Mouse (Mus musculus): ENCODE results near the gene Hmga2. TPM values are rescaled to one million over a fixed set of nuclear protein-coding genes. Genes with fewer than 3 reads are reported as not detected.
A peak's percentile ranks its signal among the peaks of the same experiment; 100 is the strongest.

Gene Hmga2
- polyA plus RNA-seq, 2 experiments, result 3.4 to 5.4 TPM

GRCm38 (mm10) chr10:120395550-120395949 is 80.7 kb downstream of the Hmga2 start:
- no peaks in the 10 kb centered on the region for H3K9me3 ChIP-seq (ENCODE audit: control insufficient read depth, low read length)
- ATAC-seq (ENCODE audit: insufficient read depth), result no peak
- TF ChIP-seq EP300 (IDR thresholded peaks at IDR 0.05; ENCODE audit: low read depth), result no peak
- TF ChIP-seq CTCF (IDR thresholded peaks at IDR 0.05; ENCODE audit: low read depth), result no peak
- no peak overlapping the region for H3K4me2 ChIP-seq (ENCODE audit: low read depth)
- no peaks in the 10 kb centered on the region for H3K27me3 ChIP-seq (ENCODE audit: control insufficient read depth, insufficient read depth, low read length)
- H3K36me3 ChIP-seq (replicated peaks; ENCODE audit: control insufficient read depth, insufficient read depth, low read depth), result no peaks in the 10 kb centered on the region
- no peak overlapping the region for H3K4me3 ChIP-seq (ENCODE audit: insufficient read depth in 1 of 2, low read depth in 2 of 2, low read length in 2 of 2)
- 56% methylated on average over 6 of the region's 6 CpGs for WGBS (ENCODE audit: insufficient replicate concordance)
- no peak overlapping the region for H3K27ac ChIP-seq
- no peak for DNase-seq (ENCODE audit: low read depth in 3 of 3, low spot score in 3 of 3)
- no peak overlapping the region for H3K9ac ChIP-seq (replicated peaks)
- H3K4me1 ChIP-seq (replicated peaks; ENCODE audit: control insufficient read depth in 2 of 2, insufficient read depth in 2 of 2, low read length in 1 of 2), result peaks cover 0 to 7% of the 10 kb centered on the region in 2 experiments; a peak in 2 of 4 replicates

GRCm38 (mm10) chr10:120394740-120395139 is 81.5 kb downstream of the Hmga2 start:
- no peak overlapping the region for H3K4me3 ChIP-seq (ENCODE audit: insufficient read depth in 1 of 2, low read depth in 2 of 2, low read length in 2 of 2)
- no peaks in the 10 kb centered on the region for H3K27me3 ChIP-seq (ENCODE audit: control insufficient read depth, insufficient read depth, low read length)
- peaks cover 0 to 10% of the 10 kb centered on the region in 2 experiments; a peak in 2 of 4 replicates for H3K4me1 ChIP-seq (replicated peaks; ENCODE audit: control insufficient read depth in 2 of 2, insufficient read depth in 2 of 2, low read length in 1 of 2)
- H3K27ac ChIP-seq, result no peak overlapping the region
- no peaks in the 10 kb centered on the region for H3K36me3 ChIP-seq (replicated peaks; ENCODE audit: control insufficient read depth, insufficient read depth, low read depth)
- no peak overlapping the region for H3K4me2 ChIP-seq (ENCODE audit: low read depth)
- no peak overlapping the region for H3K9ac ChIP-seq (replicated peaks)
- WGBS (ENCODE audit: insufficient replicate concordance), result 69% methylated on average over 9 of the region's 9 CpGs
- ATAC-seq (ENCODE audit: insufficient read depth) (no peak), DNase-seq (ENCODE audit: low read depth in 3 of 3, low spot score in 3 of 3) (no peak)
- no peaks in the 10 kb centered on the region for H3K9me3 ChIP-seq (ENCODE audit: control insufficient read depth, low read length)
- no peak for TF ChIP-seq EP300 (IDR thresholded peaks at IDR 0.05; ENCODE audit: low read depth)
- no peak for TF ChIP-seq CTCF (IDR thresholded peaks at IDR 0.05; ENCODE audit: low read depth)

- TF ChIP-seq EP300 (IDR thresholded peaks at IDR 0.05; ENCODE audit: low read depth) (no peak), CTCF (IDR thresholded peaks at IDR 0.05; ENCODE audit: low read depth) (no peak)
- no peak for ATAC-seq (ENCODE audit: insufficient read depth)
- DNase-seq (ENCODE audit: low read depth in 3 of 3, low spot score in 3 of 3), result no peak
- Histone ChIP-seq H3K4me3 (ENCODE audit: insufficient read depth in 1 of 2, low read depth in 2 of 2, low read length in 2 of 2) (no peak overlapping the region), H3K4me1 (replicated peaks; ENCODE audit: control insufficient read depth in 2 of 2, insufficient read depth in 2 of 2, low read length in 1 of 2) (peaks cover 0 to 11% of the 10 kb centered on the region in 2 experiments; a peak in 2 of 4 replicates), H3K9ac (replicated peaks) (no peak overlapping the region), H3K4me2 (ENCODE audit: low read depth) (no peak overlapping the region), H3K27me3 (ENCODE audit: control insufficient read depth, insufficient read depth, low read length) (no peaks in the 10 kb centered on the region), H3K36me3 (replicated peaks; ENCODE audit: control insufficient read depth, insufficient read depth, low read depth) (no peaks in the 10 kb centered on the region), H3K9me3 (ENCODE audit: control insufficient read depth, low read length) (no peaks in the 10 kb centered on the region), H3K27ac (no peak overlapping the region)
- WGBS (ENCODE audit: insufficient replicate concordance), result 55% methylated on average over 14 of the region's 14 CpGs
These were observed 84.1 kb downstream of the Hmga2 start for GRCm38 (mm10) chr10:120391971-120392716.

- Histone ChIP-seq H3K27ac (no peak overlapping the region; the same call in 1 of the 2 replicates), H3K4me1 (replicated peaks; ENCODE audit: control insufficient read depth in 2 of 2, insufficient read depth in 2 of 2, low read length in 1 of 2) (peaks cover 0 to 11% of the 10 kb centered on the region in 2 experiments; a peak in 2 of 4 replicates), H3K9me3 (ENCODE audit: control insufficient read depth, low read length) (no peaks in the 10 kb centered on the region), H3K4me3 (ENCODE audit: insufficient read depth in 1 of 2, low read depth in 2 of 2, low read length in 2 of 2) (no peak overlapping the region), H3K27me3 (ENCODE audit: control insufficient read depth, insufficient read depth, low read length) (no peaks in the 10 kb centered on the region), H3K9ac (replicated peaks) (no peak overlapping the region), H3K4me2 (ENCODE audit: low read depth) (peak overlapping the region; percentile 33), H3K36me3 (replicated peaks; ENCODE audit: control insufficient read depth, insufficient read depth, low read depth) (no peaks in the 10 kb centered on the region)
- ATAC-seq (ENCODE audit: insufficient read depth) (no peak), DNase-seq (ENCODE audit: low read depth in 3 of 3, low spot score in 3 of 3) (no peak)
- TF ChIP-seq EP300 (IDR thresholded peaks at IDR 0.05; ENCODE audit: low read depth) (no peak), CTCF (IDR thresholded peaks at IDR 0.05; ENCODE audit: low read depth) (no peak)
- 55% methylated on average over 28 of the region's 28 CpGs for WGBS (ENCODE audit: insufficient replicate concordance)
These were observed 85.1 kb downstream of the Hmga2 start for GRCm38 (mm10) chr10:120390912-120391835.

- Histone ChIP-seq H3K36me3 (replicated peaks; ENCODE audit: control insufficient read depth, insufficient read depth, low read depth) (no peaks in the 10 kb centered on the region), H3K4me2 (ENCODE audit: low read depth) (no peak overlapping the region), H3K4me3 (ENCODE audit: insufficient read depth in 1 of 2, low read depth in 2 of 2, low read length in 2 of 2) (no peak overlapping the region), H3K4me1 (replicated peaks; ENCODE audit: control insufficient read depth in 2 of 2, insufficient read depth in 2 of 2, low read length in 1 of 2) (peaks cover 0 to 16% of the 10 kb centered on the region in 2 experiments; a peak in 2 of 4 replicates), H3K27me3 (ENCODE audit: control insufficient read depth, insufficient read depth, low read length) (no peaks in the 10 kb centered on the region), H3K27ac (no peak overlapping the region), H3K9me3 (ENCODE audit: control insufficient read depth, low read length) (no peaks in the 10 kb centered on the region), H3K9ac (replicated peaks) (no peak overlapping the region)
- ATAC-seq (ENCODE audit: insufficient read depth) (no peak), DNase-seq (ENCODE audit: low read depth in 3 of 3, low spot score in 3 of 3) (no peak)
- 41% methylated on average over 6 of the region's 6 CpGs for WGBS (ENCODE audit: insufficient replicate concordance)
- TF ChIP-seq CTCF (IDR thresholded peaks at IDR 0.05; ENCODE audit: low read depth) (no peak), EP300 (IDR thresholded peaks at IDR 0.05; ENCODE audit: low read depth) (no peak)
These were observed 86.6 kb downstream of the Hmga2 start for GRCm38 (mm10) chr10:120389707-120390106.

All from liver, embryonic 14.5 days (tissue).